Mouse (Mus musculus) midbrain, embryonic 16.5 days (tissue): ENCODE data around the gene Zfp105. TPM values are rescaled to one million over a fixed set of nuclear protein-coding genes. Genes with fewer than 3 reads are reported as not detected.

Source experiments
- ATAC-seq: fragments of 200-750 bp; cut with Nextera tagmentation; 2 replicates; pipeline ENCODE4 v1.8.0; 2017; ENCODE audit warnings: moderate TSS enrichment
- H3K27ac ChIP-seq: fragments of 300-500 bp; sonication (generic); 2 replicates; pipeline ENCODE4 v1.5.1; 2014; ENCODE audit warnings: mild to moderate bottlenecking, low read length, mixed read lengths
- H3K27me3 ChIP-seq: fragments of 300-500 bp; sonication (generic); 2 replicates; pipeline ENCODE4 v1.6.1; 2014; ENCODE audit warnings: low read depth, low read length, mixed read lengths; ENCODE audit not compliant: control insufficient read depth, insufficient read depth
- H3K36me3 ChIP-seq: fragments of 300-500 bp; sonication (generic); 2 replicates; pipeline ENCODE4 v1.6.1; 2014; ENCODE audit warnings: mild to moderate bottlenecking, low read length, moderate library complexity, mixed read lengths; ENCODE audit not compliant: control insufficient read depth, insufficient read depth
- H3K4me1 ChIP-seq: fragments of 300-500 bp; sonication (generic); 2 replicates; pipeline ENCODE4 v1.6.1; 2014; ENCODE audit warnings: mild to moderate bottlenecking, low read length, mixed read lengths; ENCODE audit not compliant: control insufficient read depth, insufficient read depth
- H3K4me2 ChIP-seq: fragments of 300-500 bp; sonication (generic); 2 replicates; pipeline ENCODE4 v1.6.1; 2014; ENCODE audit warnings: mild to moderate bottlenecking, low read length, mixed read lengths
- H3K4me3 ChIP-seq: fragments of 300-500 bp; sonication (generic); 2 replicates; pipeline ENCODE4 v1.5.1; 2014; ENCODE audit warnings: low read depth, mild to moderate bottlenecking, low read length, moderate library complexity, mixed read lengths
- H3K9ac ChIP-seq: fragments of 300-500 bp; sonication (generic); 2 replicates; pipeline ENCODE4 v1.6.1; 2014; ENCODE audit warnings: low read depth, low read length, mixed read lengths
- H3K9me3 ChIP-seq: fragments of 300-500 bp; sonication (generic); replicated peaks from 2 replicates; pipeline ENCODE4 v1.6.1; 2014; ENCODE audit warnings: mild to moderate bottlenecking, low read length, mixed read lengths; ENCODE audit not compliant: control insufficient read depth, poor library complexity, severe bottlenecking
- WGBS: fragments of 180-500 bp; shearing (Covaris S2); extraction: QIAGEN DNeasy Blood & Tissue Kit; methylation state at CpG from one replicate; pipeline ENCODE4 v1.1.7; 2014; 5-methylcytosine and 5-hydroxymethylcytosine counted together
- polyA plus RNA-seq: library from polyadenylated mRNA; unstranded; fragments of >200 nt; fragmentation: Nextera tagmentation; extraction: Ambion mirVana; gene quantifications from 2 replicates; pipeline ENCODE4 v1.2.1, GENCODE M21; 2015

Gene Zfp105
- polyA plus RNA-seq, 1 experiment from 2014 or later, result 16.8 TPM

DNA sequence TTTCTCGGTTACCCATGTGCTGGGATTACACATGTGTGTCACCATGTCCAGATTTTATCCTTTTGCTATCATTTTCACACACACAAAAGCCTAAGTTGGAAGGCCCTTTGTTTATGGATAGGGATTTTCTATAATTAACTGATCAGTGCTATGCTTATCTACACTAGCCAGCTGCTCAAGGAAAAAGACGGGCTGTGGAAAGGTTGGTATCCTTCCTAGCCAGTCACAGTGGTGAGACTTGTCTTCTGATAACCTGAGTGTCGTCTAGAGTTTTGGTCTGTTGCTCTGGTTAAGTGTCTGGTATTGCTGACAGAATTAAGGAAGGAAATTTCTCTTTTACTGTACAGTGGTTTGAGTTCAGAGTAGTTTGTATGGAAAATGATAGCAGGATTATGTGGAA lies 6.0 kb downstream of the Zfp105 start:
- H3K4me1 ChIP-seq, result peaks cover under 1% of the 10 kb centered on the region
- no peaks in the 10 kb centered on the region for H3K27me3 ChIP-seq
- ATAC-seq, result no peak
- no peak overlapping the region for H3K9ac ChIP-seq
- 97% methylated on average over 3 of the region's 3 CpGs for WGBS
- H3K9me3 ChIP-seq, result no peaks in the 10 kb centered on the region
- no peak overlapping the region for H3K27ac ChIP-seq
- no peak overlapping the region for H3K4me2 ChIP-seq
- H3K36me3 ChIP-seq, result peaks cover 68% of the 10 kb centered on the region
- H3K4me3 ChIP-seq, result no peak overlapping the region

DNA sequence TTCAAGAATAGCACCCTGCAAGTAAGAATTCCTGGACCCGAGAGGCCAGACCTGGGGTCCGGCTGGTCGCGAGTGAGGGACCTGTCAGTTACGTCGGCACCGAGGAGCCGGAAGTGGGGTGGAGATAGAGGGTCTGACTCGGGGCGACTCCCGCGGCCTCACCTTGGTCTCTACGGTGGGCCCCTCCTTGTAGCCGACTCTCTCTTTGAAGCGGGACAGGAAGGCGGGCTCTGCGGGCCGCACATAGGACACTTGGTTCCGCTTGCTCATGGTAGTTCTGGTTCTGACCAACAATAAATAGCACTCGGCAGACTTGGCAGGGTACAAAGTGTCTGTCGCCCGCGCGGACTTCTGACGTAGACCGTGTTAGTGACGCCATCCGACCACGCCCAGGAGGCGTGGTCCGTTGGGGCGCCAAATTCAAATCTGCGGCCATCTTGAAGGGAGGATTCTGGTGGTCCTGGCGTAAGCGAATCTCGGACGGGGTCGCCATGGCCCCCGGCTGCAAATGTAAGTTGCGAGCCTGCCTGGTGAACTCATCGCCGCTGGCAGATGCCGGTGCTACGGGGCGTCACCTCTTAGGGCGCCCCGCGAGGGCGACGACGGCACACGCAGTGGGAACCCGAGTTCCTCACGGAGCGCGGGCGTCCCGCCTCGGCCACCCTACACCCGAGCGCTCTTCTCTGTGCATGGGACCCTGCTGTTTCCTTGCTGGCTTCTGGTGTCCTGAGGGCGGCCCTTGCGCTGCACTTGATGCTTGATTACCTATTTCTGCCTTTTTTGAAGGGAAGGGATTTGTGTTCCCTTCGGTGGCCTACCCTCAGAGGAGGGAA lies 28.0 kb downstream of the Zfp105 start, which contains the start of the genes 1110059G10Rik and Kif15:
1110059G10Rik (minus strand) TSS at position 358 of the 833 bp plus-strand sequence.
Kif15 (plus strand) TSS at position 404 of the 833 bp plus-strand sequence.
- Histone ChIP-seq H3K27ac (peak within 1 kb of the TSS; percentile 82), H3K9ac (peak within 1 kb of the TSS; percentile 86), H3K9me3 (no peaks in the 10 kb centered on the region), H3K4me1 (peaks cover 13% of the 10 kb centered on the region), H3K4me3 (peak within 1 kb of the TSS; percentile 88), H3K4me2 (peak within 1 kb of the TSS; percentile 79), H3K27me3 (no peaks in the 10 kb centered on the region), H3K36me3 (peaks cover 8% of the 10 kb centered on the region; the same call in 1 of the 2 replicates)
- under 1% methylated on average over 64 of the region's 64 CpGs for WGBS
- peak; percentile 97 for ATAC-seq

Other genes with a start within 250 kb of the Zfp105 start
- gene Topaz1, start 175.7 kb upstream of the Zfp105 start, polyA plus RNA-seq, result not detected in 2 replicates
- gene Tcaim, start 117.5 kb upstream of the Zfp105 start, polyA plus RNA-seq, result 9.3 and 9.9 TPM in 2 replicates
- gene Gm35549, start 79.0 kb upstream of the Zfp105 start, polyA plus RNA-seq, result 0.63 TPM in 1 of 2 replicates, not detected in the other
- 121 and 131 TPM in 2 replicates for gene Zfp445, start 57.1 kb upstream of the Zfp105 start, polyA plus RNA-seq
- gene Zkscan7, start 37.4 kb upstream of the Zfp105 start, polyA plus RNA-seq, result 4.7 and 4.9 TPM in 2 replicates
- 26.8 and 31.9 TPM in 2 replicates for gene 1110059G10Rik, start 27.9 kb downstream of the Zfp105 start, polyA plus RNA-seq
- gene Kif15, start 28.0 kb downstream of the Zfp105 start, polyA plus RNA-seq, result 5.5 and 9.0 TPM in 2 replicates
- gene Tmem42, start 98.3 kb downstream of the Zfp105 start, polyA plus RNA-seq, result 29.5 and 30.1 TPM in 2 replicates
- 0.43 and 0.65 TPM in 2 replicates for gene Tgm4, start 111.7 kb downstream of the Zfp105 start, polyA plus RNA-seq
- 83.8 and 84.9 TPM in 2 replicates for gene Zdhhc3, start 190.1 kb downstream of the Zfp105 start, polyA plus RNA-seq
- gene Exosc7, start 190.1 kb downstream of the Zfp105 start, polyA plus RNA-seq, result 71.4 and 73.1 TPM in 2 replicates
- gene Clec3b, start 227.9 kb downstream of the Zfp105 start, polyA plus RNA-seq, result 2.2 and 3.6 TPM in 2 replicates